Mouse (Mus musculus): ENCODE measurements around the gene Hipk2. TPM values are rescaled to one million over a fixed set of nuclear protein-coding genes. Genes with fewer than 3 reads are reported as not detected.
A peak's percentile ranks its signal among the peaks of the same experiment; 100 is the strongest.

Hipk2 gene
- polyA plus RNA-seq, 1 experiment from 2014 or later: 21.5 TPM

DNA sequence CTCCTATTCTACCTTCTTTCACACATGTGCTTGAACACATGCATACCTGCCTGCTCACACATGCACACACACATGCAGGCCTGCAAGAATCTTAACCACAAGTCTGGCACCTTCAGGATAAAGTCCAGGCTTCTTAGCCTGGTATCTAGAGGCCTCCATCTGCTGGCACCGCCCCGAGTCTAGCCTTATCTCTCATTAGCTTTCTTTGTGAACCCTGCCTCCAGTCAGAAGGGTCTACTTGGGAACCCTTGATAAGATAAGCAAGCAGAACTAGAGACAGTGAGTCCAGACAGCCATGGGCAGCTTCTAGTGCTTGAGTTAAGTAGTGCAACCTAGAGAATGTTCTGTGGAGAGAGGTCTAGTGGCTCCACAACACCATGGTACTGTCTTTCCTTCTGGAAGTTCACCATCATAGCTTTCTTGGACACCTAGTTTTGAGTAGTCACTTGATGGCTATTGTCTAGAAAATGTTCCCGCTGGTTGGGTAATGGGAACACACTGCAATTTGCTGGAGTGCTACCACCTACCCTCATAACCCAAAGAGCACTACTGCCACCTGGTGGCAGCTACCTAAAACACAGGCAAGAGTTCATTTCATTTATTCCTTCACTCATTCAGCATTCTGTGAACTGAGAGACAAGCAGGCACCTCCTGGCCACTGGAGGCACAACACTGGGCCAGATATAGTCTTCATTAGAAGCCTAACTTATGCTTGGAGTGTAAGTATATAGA, 35.0 kb upstream of the Hipk2 start:
- Histone ChIP-seq H3K9ac (ENCODE audit: low read length) (no peak overlapping the region), H3K4me3 (replicated peaks; ENCODE audit: low read length) (no peak overlapping the region), H3K9me3 (replicated peaks; ENCODE audit: control insufficient read depth, low read length) (no peaks in the 10 kb centered on the region), H3K27ac (ENCODE audit: low read length) (peak overlapping the region; percentile 31; the same call in 1 of the 2 replicates), H3K27me3 (ENCODE audit: control insufficient read depth, insufficient read depth, low read length) (no peaks in the 10 kb centered on the region), H3K36me3 (ENCODE audit: control insufficient read depth, insufficient read depth, low read length) (no peaks in the 10 kb centered on the region), H3K4me1 (ENCODE audit: control insufficient read depth, insufficient read depth, low read length) (peaks cover 7% of the 10 kb centered on the region; the same call in 1 of the 2 replicates), H3K4me2 (ENCODE audit: low read depth, low read length) (no peak overlapping the region)
- peak; percentile 78 for ATAC-seq (ENCODE audit: insufficient read depth, low FRiP score)
- 58% methylated on average over 3 of the region's 3 CpGs for WGBS

DNA sequence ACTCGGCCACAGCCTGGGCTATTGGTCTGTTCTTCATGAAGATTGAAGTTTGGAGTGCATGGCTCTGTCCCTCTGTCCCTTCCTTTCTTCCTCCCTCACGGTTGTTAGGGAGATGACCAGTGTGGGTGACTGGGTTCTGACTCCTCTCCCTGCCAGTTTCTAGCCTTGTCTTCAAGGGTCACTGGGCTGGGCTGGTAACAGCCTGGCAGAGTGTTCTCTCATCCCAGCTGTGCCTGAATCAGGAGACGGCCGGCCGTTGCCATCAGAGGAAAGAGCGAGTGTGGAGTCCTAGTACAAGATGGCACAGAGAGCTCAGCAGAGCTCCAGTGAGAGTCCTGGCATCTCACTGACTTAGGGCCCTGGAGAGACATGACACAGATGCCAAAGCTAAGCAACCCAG, 32.4 kb upstream of the Hipk2 start:
- Histone ChIP-seq H3K4me1 (ENCODE audit: control insufficient read depth, insufficient read depth, low read length) (peaks cover 6% of the 10 kb centered on the region; the same call in 1 of the 2 replicates), H3K9me3 (replicated peaks; ENCODE audit: control insufficient read depth, low read length) (no peaks in the 10 kb centered on the region), H3K27ac (ENCODE audit: low read length) (no peak overlapping the region), H3K4me2 (ENCODE audit: low read depth, low read length) (no peak overlapping the region), H3K36me3 (ENCODE audit: control insufficient read depth, insufficient read depth, low read length) (no peaks in the 10 kb centered on the region), H3K27me3 (ENCODE audit: control insufficient read depth, insufficient read depth, low read length) (no peaks in the 10 kb centered on the region), H3K4me3 (replicated peaks; ENCODE audit: low read length) (no peak overlapping the region), H3K9ac (ENCODE audit: low read length) (no peak overlapping the region)
- 84% methylated on average over 6 of the region's 6 CpGs for WGBS
- ATAC-seq (ENCODE audit: insufficient read depth, low FRiP score): no peak

- H3K4me2 ChIP-seq (ENCODE audit: low read depth, low read length): no peak overlapping the region
- H3K4me1 ChIP-seq (ENCODE audit: control insufficient read depth, insufficient read depth, low read length): peaks cover 8% of the 10 kb centered on the region
- H3K9ac ChIP-seq (ENCODE audit: low read length): no peak overlapping the region
- 86% methylated on average over 6 of the region's 6 CpGs for WGBS
- no peak overlapping the region for H3K4me3 ChIP-seq (replicated peaks; ENCODE audit: low read length)
- ATAC-seq (ENCODE audit: insufficient read depth, low FRiP score): no peak
- no peaks in the 10 kb centered on the region for H3K36me3 ChIP-seq (ENCODE audit: control insufficient read depth, insufficient read depth, low read length)
- H3K9me3 ChIP-seq (replicated peaks; ENCODE audit: control insufficient read depth, low read length): no peaks in the 10 kb centered on the region
- no peaks in the 10 kb centered on the region for H3K27me3 ChIP-seq (ENCODE audit: control insufficient read depth, insufficient read depth, low read length)
- H3K27ac ChIP-seq (ENCODE audit: low read length): no peak overlapping the region
These were observed 30.0 kb upstream of the Hipk2 start for GRCm38 (mm10) chr6:38906005-38906404.

- no peak for ATAC-seq (ENCODE audit: insufficient read depth, low FRiP score)
- Histone ChIP-seq H3K4me3 (replicated peaks; ENCODE audit: low read length) (no peak overlapping the region), H3K9me3 (replicated peaks; ENCODE audit: control insufficient read depth, low read length) (no peaks in the 10 kb centered on the region), H3K4me2 (ENCODE audit: low read depth, low read length) (no peak overlapping the region), H3K4me1 (ENCODE audit: control insufficient read depth, insufficient read depth, low read length) (peaks cover 8% of the 10 kb centered on the region), H3K27me3 (ENCODE audit: control insufficient read depth, insufficient read depth, low read length) (no peaks in the 10 kb centered on the region), H3K27ac (ENCODE audit: low read length) (peak overlapping the region; percentile 4; the same call in 1 of the 2 replicates), H3K36me3 (ENCODE audit: control insufficient read depth, insufficient read depth, low read length) (no peaks in the 10 kb centered on the region), H3K9ac (ENCODE audit: low read length) (no peak overlapping the region)
- 81% methylated on average over 10 of the region's 10 CpGs for WGBS
These were observed 27.0 kb upstream of the Hipk2 start for GRCm38 (mm10) chr6:38902820-38903439.

- no peak overlapping the region for H3K4me3 ChIP-seq (replicated peaks; ENCODE audit: low read length)
- H3K27me3 ChIP-seq (ENCODE audit: control insufficient read depth, insufficient read depth, low read length): no peaks in the 10 kb centered on the region
- 37% methylated on average over 3 of the region's 3 CpGs for WGBS
- H3K9me3 ChIP-seq (replicated peaks; ENCODE audit: control insufficient read depth, low read length): no peaks in the 10 kb centered on the region
- ATAC-seq (ENCODE audit: insufficient read depth, low FRiP score): peak; percentile 24; the same call in 1 of the 2 replicates
- H3K36me3 ChIP-seq (ENCODE audit: control insufficient read depth, insufficient read depth, low read length): no peaks in the 10 kb centered on the region
- no peak overlapping the region for H3K4me2 ChIP-seq (ENCODE audit: low read depth, low read length)
- peaks cover 11% of the 10 kb centered on the region for H3K4me1 ChIP-seq (ENCODE audit: control insufficient read depth, insufficient read depth, low read length)
- no peak overlapping the region for H3K9ac ChIP-seq (ENCODE audit: low read length)
- no peak overlapping the region for H3K27ac ChIP-seq (ENCODE audit: low read length)
These were observed 25.7 kb upstream of the Hipk2 start for GRCm38 (mm10) chr6:38901636-38902035.

GRCm38 (mm10) chr6:38901152-38901551, 25.2 kb upstream of the Hipk2 start:
- no peaks in the 10 kb centered on the region for H3K36me3 ChIP-seq (ENCODE audit: control insufficient read depth, insufficient read depth, low read length)
- no peak overlapping the region for H3K9ac ChIP-seq (ENCODE audit: low read length)
- ATAC-seq (ENCODE audit: insufficient read depth, low FRiP score): no peak
- peaks cover 11% of the 10 kb centered on the region for H3K4me1 ChIP-seq (ENCODE audit: control insufficient read depth, insufficient read depth, low read length)
- H3K9me3 ChIP-seq (replicated peaks; ENCODE audit: control insufficient read depth, low read length): no peaks in the 10 kb centered on the region
- H3K4me2 ChIP-seq (ENCODE audit: low read depth, low read length): no peak overlapping the region
- no peak overlapping the region for H3K27ac ChIP-seq (ENCODE audit: low read length)
- H3K27me3 ChIP-seq (ENCODE audit: control insufficient read depth, insufficient read depth, low read length): no peaks in the 10 kb centered on the region
- H3K4me3 ChIP-seq (replicated peaks; ENCODE audit: low read length): no peak overlapping the region
- 80% methylated on average over 4 of the region's 4 CpGs for WGBS

DNA sequence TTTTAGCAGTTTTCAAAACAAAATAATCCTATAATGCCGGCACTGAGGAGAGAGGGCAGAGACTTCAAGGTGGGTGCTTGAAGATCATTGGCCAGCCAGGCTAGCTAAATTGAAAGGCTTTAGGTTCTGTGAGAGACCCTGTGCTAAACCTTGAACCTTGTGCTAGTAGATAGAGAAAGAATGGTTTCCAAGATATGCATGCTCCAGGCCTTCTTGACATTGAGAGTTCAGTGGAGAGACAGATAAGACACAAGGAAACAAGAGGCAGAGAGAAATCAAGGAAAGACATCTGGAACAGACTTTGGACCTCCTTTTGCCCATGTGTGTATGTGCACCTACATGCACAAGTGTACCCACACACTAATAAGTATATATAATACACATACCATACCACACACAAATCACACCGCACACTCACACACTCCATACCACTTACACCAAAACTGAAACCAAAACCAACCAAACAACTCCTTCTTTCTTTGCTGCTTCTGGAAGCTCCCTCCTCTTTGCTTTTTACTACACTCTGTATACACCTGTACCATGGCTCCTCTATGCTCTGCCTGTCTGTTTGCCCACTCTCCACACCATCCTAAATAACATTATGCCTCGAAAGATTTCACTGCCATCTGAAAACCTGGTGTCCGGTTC, 24.6 kb upstream of the Hipk2 start:
- no peaks in the 10 kb centered on the region for H3K36me3 ChIP-seq (ENCODE audit: control insufficient read depth, insufficient read depth, low read length)
- no peak; the same call in 1 of the 2 replicates for ATAC-seq (ENCODE audit: insufficient read depth, low FRiP score)
- H3K4me3 ChIP-seq (replicated peaks; ENCODE audit: low read length): no peak overlapping the region
- H3K27ac ChIP-seq (ENCODE audit: low read length): no peak overlapping the region
- H3K9ac ChIP-seq (ENCODE audit: low read length): no peak overlapping the region
- no peaks in the 10 kb centered on the region for H3K27me3 ChIP-seq (ENCODE audit: control insufficient read depth, insufficient read depth, low read length)
- no peaks in the 10 kb centered on the region for H3K9me3 ChIP-seq (replicated peaks; ENCODE audit: control insufficient read depth, low read length)
- H3K4me2 ChIP-seq (ENCODE audit: low read depth, low read length): no peak overlapping the region
- H3K4me1 ChIP-seq (ENCODE audit: control insufficient read depth, insufficient read depth, low read length): peaks cover 11% of the 10 kb centered on the region
- 84% methylated on average over 4 of the region's 4 CpGs for WGBS

- 81% methylated on average over 4 of the region's 4 CpGs for WGBS
- Histone ChIP-seq H3K9ac (ENCODE audit: low read length) (no peak overlapping the region), H3K27ac (ENCODE audit: low read length) (no peak overlapping the region), H3K4me3 (replicated peaks; ENCODE audit: low read length) (no peak overlapping the region), H3K4me2 (ENCODE audit: low read depth, low read length) (no peak overlapping the region), H3K27me3 (ENCODE audit: control insufficient read depth, insufficient read depth, low read length) (no peaks in the 10 kb centered on the region), H3K36me3 (ENCODE audit: control insufficient read depth, insufficient read depth, low read length) (no peaks in the 10 kb centered on the region), H3K4me1 (ENCODE audit: control insufficient read depth, insufficient read depth, low read length) (peaks cover 11% of the 10 kb centered on the region), H3K9me3 (replicated peaks; ENCODE audit: control insufficient read depth, low read length) (no peaks in the 10 kb centered on the region)
- 0 out of 2 replicates have a peak, but pooled peaks have one; percentile 30 for ATAC-seq (ENCODE audit: insufficient read depth, low FRiP score)
These were observed 24.1 kb upstream of the Hipk2 start for GRCm38 (mm10) chr6:38900073-38900472.

- no peaks in the 10 kb centered on the region for H3K36me3 ChIP-seq (ENCODE audit: control insufficient read depth, insufficient read depth, low read length)
- H3K27me3 ChIP-seq (ENCODE audit: control insufficient read depth, insufficient read depth, low read length): no peaks in the 10 kb centered on the region
- ATAC-seq (ENCODE audit: insufficient read depth, low FRiP score): no peak
- H3K4me3 ChIP-seq (replicated peaks; ENCODE audit: low read length): no peak overlapping the region
- no peaks in the 10 kb centered on the region for H3K9me3 ChIP-seq (replicated peaks; ENCODE audit: control insufficient read depth, low read length)
- H3K4me2 ChIP-seq (ENCODE audit: low read depth, low read length): no peak overlapping the region
- no peak overlapping the region for H3K9ac ChIP-seq (ENCODE audit: low read length)
- 0 out of 2 replicates have a peak, but pooled peaks cover 3% of the 10 kb centered on the region for H3K4me1 ChIP-seq (ENCODE audit: control insufficient read depth, insufficient read depth, low read length)
- H3K27ac ChIP-seq (ENCODE audit: low read length): no peak overlapping the region
- WGBS: 65% methylated on average over 3 of the region's 3 CpGs
These were observed 17.6 kb upstream of the Hipk2 start for GRCm38 (mm10) chr6:38893615-38894014.
